15 mouse cellular contexts compared by ENCODE assay signal in genomic region chr3:97976706-97977105, GRCm38 (mm10).
"Had no signal": no experiment of that assay in that cellular context is flagged by ENCODE, and none has a peak within 500 bp of the region (broad histone marks: within the 10 kb centered on the region; RNA-seq: fewer than 3 reads in every experiment).

No protein-coding gene starts in this region.

- H3K36me3 ChIP-seq: midbrain, embryonic 13.5 days; midbrain, embryonic 15.5 days; neural tube, embryonic 12.5 days; stomach, embryonic 15.5 days had no signal

- DNase-seq: liver, postnatal 0 days; lung, embryonic 14.5 days; lung, postnatal 14 days; lung, postnatal 36 days; right cerebral cortex, postnatal 14 days; thymus, adult 2 months; thymus, postnatal 25 days; thymus, postnatal 4 days had no signal

- H3K27me3 ChIP-seq: midbrain, embryonic 15.5 days; neural tube, embryonic 12.5 days; stomach, embryonic 15.5 days had no signal

- H3K4me3 ChIP-seq: megakaryocyte, embryonic 14.5 days; midbrain, embryonic 13.5 days; midbrain, embryonic 15.5 days; neural tube, embryonic 12.5 days; stomach, embryonic 15.5 days had no signal

- H3K9ac ChIP-seq: liver, postnatal 0 days; lung, embryonic 14.5 days; midbrain, embryonic 13.5 days; midbrain, embryonic 15.5 days; neural tube, embryonic 12.5 days; stomach, embryonic 15.5 days had no signal

- H3K4me1 ChIP-seq: midbrain, embryonic 13.5 days; midbrain, embryonic 15.5 days had no signal

- H3K27ac ChIP-seq: macrophage; midbrain, embryonic 13.5 days; midbrain, embryonic 15.5 days; neural tube, embryonic 12.5 days; stomach, embryonic 15.5 days; stomach, postnatal 0 days had no signal
